Mouse (Mus musculus): ENCODE measurements at regions not wholly inside any gene's neighbourhood (a gene's known extent, or its start where the extent isn't known, plus 50 kb on each side); places are given as distances from the start of the nearest gene placed in this dataset.

DNA sequence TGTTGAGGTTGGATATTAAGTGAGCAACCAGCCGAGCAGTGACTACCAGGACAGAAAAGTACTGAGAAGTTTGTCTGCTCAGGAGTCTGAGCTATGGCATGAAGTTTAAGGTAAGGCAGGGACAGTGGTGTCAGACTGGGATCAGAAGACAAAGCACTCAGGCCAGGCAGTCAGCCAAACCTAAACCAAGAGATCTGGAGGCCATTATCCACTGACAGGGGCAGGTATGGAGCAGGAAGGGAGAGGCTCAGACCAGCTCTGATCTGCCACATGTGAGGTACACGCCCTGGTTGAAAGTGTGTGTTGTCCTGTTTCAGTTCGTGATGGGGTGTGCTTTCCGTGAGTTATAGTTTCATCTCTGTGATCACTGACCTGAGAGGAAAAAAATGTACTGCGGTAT, 437.2 kb upstream of the Trpc7 start:
- Histone ChIP-seq H3K36me3 (ENCODE audit: control insufficient read depth, insufficient read depth) (no peaks in the 10 kb centered on the region), H3K27me3 (ENCODE audit: control insufficient read depth, insufficient read depth, insufficient read length) (no peaks in the 10 kb centered on the region), H3K4me3 (no peak overlapping the region), H3ac (ENCODE audit: control insufficient read depth, insufficient read length) (no peak overlapping the region), H3K4me2 (ENCODE audit: low read depth) (no peak overlapping the region), H3K79me2 (ENCODE audit: control insufficient read depth, insufficient read depth) (no peaks in the 10 kb centered on the region)
- no peak for TF ChIP-seq MYOG (IDR thresholded peaks at IDR 0.05; ENCODE audit: control insufficient read depth in 1 of 3, insufficient read depth in 1 of 3, insufficient read length in 2 of 3, low read depth in 2 of 3)
- no peak for TF ChIP-seq MAX (IDR thresholded peaks at IDR 0.05; ENCODE audit: low read depth)

DNA sequence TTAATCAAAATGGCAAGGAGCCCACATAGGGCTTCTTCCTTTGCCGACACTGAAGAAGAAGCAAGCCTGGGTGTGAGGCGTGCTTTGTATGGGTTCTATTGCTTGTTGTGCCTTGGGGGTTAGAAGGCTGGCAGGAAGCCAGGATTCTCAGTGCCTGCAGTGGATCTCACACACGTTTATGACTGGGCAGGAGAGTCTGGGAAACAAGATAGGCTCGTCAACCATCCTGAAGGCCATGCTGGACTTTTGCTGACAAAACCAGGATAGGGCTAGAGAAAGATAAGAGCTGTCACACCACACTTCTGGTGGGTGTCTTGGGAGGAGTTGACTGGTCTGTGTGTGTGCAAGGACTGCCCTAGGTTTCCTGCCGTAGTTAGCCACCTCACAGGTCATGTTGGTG, 436.1 kb upstream of the Trpc7 start:
- no peak overlapping the region for H3K4me3 ChIP-seq
- no peak overlapping the region for H3ac ChIP-seq (ENCODE audit: control insufficient read depth, insufficient read length)
- TF ChIP-seq E2F4 (IDR thresholded peaks at IDR 0.05; ENCODE audit: insufficient read depth) = no peak
- no peak for TF ChIP-seq TCF12 (IDR thresholded peaks at IDR 0.05; ENCODE audit: insufficient read depth, poor library complexity, severe bottlenecking)
- TF ChIP-seq MYOG (IDR thresholded peaks at IDR 0.05; ENCODE audit: control insufficient read depth in 1 of 3, insufficient read depth in 1 of 3, insufficient read length in 2 of 3, low read depth in 2 of 3) = no peak
- no peak for TF ChIP-seq REST (IDR thresholded peaks at IDR 0.05; ENCODE audit: insufficient read depth, insufficient read length)
- H3K36me3 ChIP-seq (ENCODE audit: control insufficient read depth, insufficient read depth) = no peaks in the 10 kb centered on the region
- H3K4me2 ChIP-seq (ENCODE audit: low read depth) = no peak overlapping the region
- no peaks in the 10 kb centered on the region for H3K27me3 ChIP-seq (ENCODE audit: control insufficient read depth, insufficient read depth, insufficient read length)
- no peaks in the 10 kb centered on the region for H3K79me2 ChIP-seq (ENCODE audit: control insufficient read depth, insufficient read depth)

DNA sequence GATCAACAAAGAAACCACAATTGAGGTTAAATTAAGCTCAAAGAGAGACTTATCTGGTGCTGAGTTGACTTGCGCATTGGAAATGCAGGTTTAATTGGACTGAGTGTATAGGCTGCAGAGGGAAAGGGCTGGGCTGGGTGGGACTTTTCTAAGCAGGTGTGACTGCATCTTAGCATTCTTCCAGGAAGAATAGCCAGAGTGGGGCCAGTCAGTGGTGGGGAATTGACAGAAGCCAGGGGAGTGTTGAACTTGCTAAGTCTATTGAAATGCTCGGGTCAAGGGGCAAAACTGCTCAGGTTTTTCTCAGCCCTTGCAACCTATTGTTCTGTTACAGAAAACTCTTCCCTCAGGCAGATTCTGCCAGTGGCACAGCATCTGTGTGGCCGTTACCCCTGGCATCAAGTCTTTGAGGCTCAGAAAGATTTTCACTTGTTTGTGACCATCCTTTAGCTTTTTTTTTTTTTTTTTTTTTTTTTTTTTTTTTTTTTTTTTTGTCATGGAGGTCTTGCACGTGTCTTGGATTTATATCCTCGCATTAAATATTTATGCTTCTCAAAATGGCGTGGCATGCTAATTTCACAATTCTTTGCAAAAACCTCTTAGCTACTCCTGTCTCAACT, 429.6 kb upstream of the Trpc7 start:
- Histone ChIP-seq H3ac (ENCODE audit: control insufficient read depth, insufficient read length) (no peak overlapping the region), H3K36me3 (ENCODE audit: control insufficient read depth, insufficient read depth) (no peaks in the 10 kb centered on the region), H3K79me2 (ENCODE audit: control insufficient read depth, insufficient read depth) (no peaks in the 10 kb centered on the region), H3K4me3 (no peak overlapping the region), H3K27me3 (ENCODE audit: control insufficient read depth, insufficient read depth, insufficient read length) (no peaks in the 10 kb centered on the region), H3K4me2 (ENCODE audit: low read depth) (no peak overlapping the region)
- TF ChIP-seq CEBPB (IDR thresholded peaks at IDR 0.05; ENCODE audit: insufficient read depth, poor library complexity, severe bottlenecking) = no peak
- TF ChIP-seq TCF12 (IDR thresholded peaks at IDR 0.05; ENCODE audit: insufficient read depth, poor library complexity, severe bottlenecking) = no peak
- TF ChIP-seq POLR2AphosphoS2 (IDR thresholded peaks at IDR 0.05; ENCODE audit: insufficient read length, low read depth) = no peak
- no peak for TF ChIP-seq USF1 (IDR thresholded peaks at IDR 0.05; ENCODE audit: low read depth)
- no peak for TF ChIP-seq POLR2A (IDR thresholded peaks at IDR 0.05; ENCODE audit: insufficient read length, low read depth)
- TF ChIP-seq SRF (IDR thresholded peaks at IDR 0.05; ENCODE audit: control insufficient read depth, insufficient read length, low read depth) = no peak
- no peak for TF ChIP-seq TCF3 (IDR thresholded peaks at IDR 0.05; ENCODE audit: insufficient read length, low read depth)
- no peak for TF ChIP-seq MYOD1 (IDR thresholded peaks at IDR 0.05; ENCODE audit: control insufficient read depth in 1 of 3, insufficient read length in 2 of 3, low read depth in 2 of 3)
- TF ChIP-seq E2F4 (IDR thresholded peaks at IDR 0.05; ENCODE audit: insufficient read depth) = no peak
- no peak for TF ChIP-seq MAX (IDR thresholded peaks at IDR 0.05; ENCODE audit: low read depth)
- TF ChIP-seq MYOG (IDR thresholded peaks at IDR 0.05; ENCODE audit: control insufficient read depth in 1 of 3, insufficient read depth in 1 of 3, insufficient read length in 2 of 3, low read depth in 2 of 3) = no peak
- no peak for TF ChIP-seq REST (IDR thresholded peaks at IDR 0.05; ENCODE audit: insufficient read depth, insufficient read length)

DNA sequence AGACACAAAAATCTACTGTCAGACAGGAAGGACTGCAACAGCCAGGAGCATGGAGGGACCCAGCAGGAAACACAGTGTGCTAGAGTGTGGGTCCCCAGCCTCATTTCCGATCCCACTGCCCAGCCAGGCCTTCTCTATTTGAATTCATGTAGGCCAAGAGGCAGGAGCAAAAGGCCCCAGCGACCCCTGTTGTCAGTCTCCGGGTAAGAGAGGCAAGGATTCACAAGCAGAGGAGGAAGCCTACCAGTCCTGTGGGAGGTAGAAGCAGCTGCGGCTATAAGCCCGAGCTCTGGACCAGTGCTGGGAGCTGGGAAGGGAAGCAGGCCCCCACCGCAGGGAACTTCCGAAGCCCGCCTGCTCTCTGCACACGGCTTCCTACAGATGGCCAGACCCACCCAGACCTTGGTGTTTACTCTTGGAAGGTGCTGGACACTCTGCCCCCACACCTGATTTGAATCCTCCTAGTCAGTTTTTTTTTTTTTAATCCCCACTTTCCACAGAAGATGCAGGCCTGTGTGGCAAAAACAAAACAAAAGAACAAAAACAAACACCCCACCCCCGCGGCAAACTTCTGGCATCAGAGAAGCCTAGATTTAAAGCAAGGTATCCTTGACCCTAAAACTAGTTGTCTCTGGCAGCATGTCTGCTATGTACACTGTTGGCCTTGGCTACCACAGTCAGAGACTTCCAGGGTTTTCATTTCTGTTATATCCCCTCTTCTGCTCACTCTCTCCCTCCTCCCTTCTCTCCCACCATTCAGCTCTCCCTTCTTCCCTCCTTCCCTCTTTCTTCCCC, 420.6 kb upstream of the Trpc7 start:
- TF ChIP-seq POLR2A (IDR thresholded peaks at IDR 0.05; ENCODE audit: insufficient read length, low read depth) (no peak), SRF (IDR thresholded peaks at IDR 0.05; ENCODE audit: control insufficient read depth, insufficient read length, low read depth) (no peak), CEBPB (IDR thresholded peaks at IDR 0.05; ENCODE audit: insufficient read depth, poor library complexity, severe bottlenecking) (no peak), TCF12 (IDR thresholded peaks at IDR 0.05; ENCODE audit: insufficient read depth, poor library complexity, severe bottlenecking) (no peak), REST (IDR thresholded peaks at IDR 0.05; ENCODE audit: insufficient read depth, insufficient read length) (no peak), MYOD1 (IDR thresholded peaks at IDR 0.05; ENCODE audit: control insufficient read depth in 1 of 3, insufficient read length in 2 of 3, low read depth in 2 of 3) (no peak), E2F4 (IDR thresholded peaks at IDR 0.05; ENCODE audit: insufficient read depth) (no peak), MAX (IDR thresholded peaks at IDR 0.05; ENCODE audit: low read depth) (no peak), MYOG (IDR thresholded peaks at IDR 0.05; ENCODE audit: control insufficient read depth in 1 of 3, insufficient read depth in 1 of 3, insufficient read length in 2 of 3, low read depth in 2 of 3) (no peak), USF1 (IDR thresholded peaks at IDR 0.05; ENCODE audit: low read depth) (no peak)
- H3K4me3 ChIP-seq = no peak overlapping the region
- H3ac ChIP-seq (ENCODE audit: control insufficient read depth, insufficient read length) = no peak overlapping the region

DNA sequence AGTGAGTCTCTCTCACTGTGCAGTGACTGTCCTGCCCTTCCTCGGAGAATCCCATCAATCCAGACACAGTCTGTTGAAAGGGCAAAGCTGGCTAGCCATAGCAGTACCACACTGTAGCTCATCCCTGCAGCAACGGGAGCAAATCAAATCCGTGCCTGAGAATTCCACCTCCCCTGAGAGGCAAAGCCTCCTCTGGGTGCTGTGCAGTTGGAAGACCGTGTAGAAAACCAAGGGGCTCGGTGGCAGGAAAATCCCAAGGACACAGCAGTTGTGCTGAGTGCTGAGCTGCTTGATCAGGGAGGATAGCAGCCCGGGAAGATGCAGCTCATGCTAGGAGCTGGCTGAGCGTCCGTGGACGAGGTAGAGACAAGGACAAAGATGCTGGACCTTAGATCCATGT, 418.7 kb upstream of the Trpc7 start:
- Histone ChIP-seq H3ac (ENCODE audit: control insufficient read depth, insufficient read length) (no peak overlapping the region), H3K4me2 (ENCODE audit: low read depth) (no peak overlapping the region), H3K36me3 (ENCODE audit: control insufficient read depth, insufficient read depth) (no peaks in the 10 kb centered on the region), H3K4me3 (no peak overlapping the region), H3K27me3 (ENCODE audit: control insufficient read depth, insufficient read depth, insufficient read length) (no peaks in the 10 kb centered on the region), H3K79me2 (ENCODE audit: control insufficient read depth, insufficient read depth) (no peaks in the 10 kb centered on the region)
- TF ChIP-seq TCF12 (IDR thresholded peaks at IDR 0.05; ENCODE audit: insufficient read depth, poor library complexity, severe bottlenecking) = no peak
- no peak for TF ChIP-seq CEBPB (IDR thresholded peaks at IDR 0.05; ENCODE audit: insufficient read depth, poor library complexity, severe bottlenecking)
- TF ChIP-seq TCF3 (IDR thresholded peaks at IDR 0.05; ENCODE audit: insufficient read length, low read depth) = no peak
- TF ChIP-seq MYOG (IDR thresholded peaks at IDR 0.05; ENCODE audit: control insufficient read depth in 1 of 3, insufficient read depth in 1 of 3, insufficient read length in 2 of 3, low read depth in 2 of 3) = no peak

More for the DNA sequence above, 420.6 kb upstream of the Trpc7 start:
- Histone ChIP-seq H3K4me2 (ENCODE audit: low read depth) (no peak overlapping the region), H3K79me2 (ENCODE audit: control insufficient read depth, insufficient read depth) (no peaks in the 10 kb centered on the region), H3K27me3 (ENCODE audit: control insufficient read depth, insufficient read depth, insufficient read length) (no peaks in the 10 kb centered on the region), H3K36me3 (ENCODE audit: control insufficient read depth, insufficient read depth) (no peaks in the 10 kb centered on the region)
